Mouse (Mus musculus) G1E (cell line): ENCODE data around the gene Kat6b. TPM values are rescaled to one million over a fixed set of nuclear protein-coding genes. Genes with fewer than 3 reads are reported as not detected.
A peak's percentile ranks its signal among the peaks of the same experiment; 100 is the strongest.
"Not testable (repeated sequence)": the region's sequence is repeated elsewhere in the genome, so short reads cannot be mapped to it uniquely, and the experiment has no call there.

ENCODE experiments used
- ATAC-seq: 2 replicates; pipeline ENCODE4 v1.8.0; 2016; ENCODE audit warnings: mild to moderate bottlenecking; ENCODE audit not compliant: insufficient number of reproducible peaks, poor library complexity, low FRiP score, severe bottlenecking; ENCODE audit errors: extremely low read depth
- DNase-seq: peaks from one replicate; pipeline ENCODE4 v3.0.0; 2012; ENCODE audit warnings: low spot score
- H3K27me3 ChIP-seq: 2 replicates; pipeline ENCODE4 v1.6.1; 2012; ENCODE audit warnings: mild to moderate bottlenecking, low read length, inconsistent platforms; ENCODE audit not compliant: insufficient read depth
- H3K36me3 ChIP-seq: replicated peaks from 2 replicates; pipeline ENCODE3; 2012; ENCODE audit warnings: mild to moderate bottlenecking, inconsistent platforms
- H3K4me1 ChIP-seq: 2 replicates; pipeline ENCODE4 v1.6.1; 2012; ENCODE audit warnings: low read depth, low read length, inconsistent platforms, mixed read lengths; ENCODE audit not compliant: insufficient read depth
- H3K4me3 ChIP-seq: 2 replicates; pipeline ENCODE4 v1.5.1; 2012; ENCODE audit warnings: low read depth, mild to moderate bottlenecking, inconsistent platforms, low read length, moderate library complexity, mixed read lengths
- H3K9me3 ChIP-seq: replicated peaks from 2 replicates; pipeline ENCODE4 v1.6.1; 2012; ENCODE audit warnings: inconsistent platforms
- CTCF ChIP-seq: IDR thresholded peaks from 2 replicates; pipeline ENCODE4 v1.5.1; 2012; ENCODE audit warnings: low read depth, low read length, inconsistent platforms, mixed read lengths
- GATA1 ChIP-seq: IDR thresholded peaks from 2 replicates; pipeline ENCODE4 v1.6.1; 2012; ENCODE audit warnings: borderline replicate concordance, low read length, inconsistent platforms, mixed read lengths
- GATA2 ChIP-seq: IDR thresholded peaks from 2 replicates; pipeline ENCODE4 v1.6.1; 2012; ENCODE audit warnings: low read depth, low read length, inconsistent platforms, borderline replicate concordance
- POLR2AphosphoS5 ChIP-seq: IDR thresholded peaks from 2 replicates; pipeline ENCODE4 v1.6.1; 2012; ENCODE audit warnings: low read depth, low read length, inconsistent platforms; ENCODE audit not compliant: insufficient replicate concordance
- TAL1 ChIP-seq: conservative IDR thresholded peaks from 2 replicates; pipeline ENCODE4 v1.6.1; 2012; ENCODE audit warnings: low read depth, low read length, inconsistent platforms, mixed read lengths
- polyA plus RNA-seq: library from polyadenylated mRNA; stranded (reverse); fragments of >175 nt; gene quantifications from 2 replicates; pipeline ENCODE4 v1.2.3, GENCODE M21; 2012
- total RNA-seq, 2 experiments: library from RNA; stranded (forward) in 1 of 2; stranded (reverse) in 1 of 2; fragments of 200-1000 nt in 1 of 2; fragments of >200 nt in 1 of 2; fragmentation: Nextera tagmentation in 1 of 2; gene quantifications; 2 replicates each; pipeline ENCODE4 v1.2.3; 2014 to 2017

Kat6b gene
- total and polyA plus RNA-seq, 3 experiments = 4.1 to 56.7 (median 17.8) TPM

- Histone ChIP-seq H3K4me3 (no peak overlapping the region), H3K27me3 (no peaks in the 10 kb centered on the region), H3K4me1 (no peaks in the 10 kb centered on the region), H3K9me3 (no peaks in the 10 kb centered on the region), H3K36me3 (peaks cover 55% of the 10 kb centered on the region)
- no peak for ATAC-seq
- no peak for DNase-seq
- TF ChIP-seq GATA2 = no peak
- TF ChIP-seq TAL1 = no peak
- TF ChIP-seq CTCF = no peak
- TF ChIP-seq POLR2AphosphoS5 = no peak
- TF ChIP-seq GATA1 = no peak
These were observed 172.6 kb downstream of the Kat6b start for GRCm38 (mm10) chr14:21653813-21654212.

- ATAC-seq = no peak
- H3K4me3 ChIP-seq = no peak overlapping the region
These were observed 177.9 kb downstream of the Kat6b start for GRCm38 (mm10) chr14:21659155-21659554.

GRCm38 (mm10) chr14:21659652-21660051 is 178.4 kb downstream of the Kat6b start:
- H3K36me3 ChIP-seq = peaks cover 71% of the 10 kb centered on the region
- no peaks in the 10 kb centered on the region for H3K9me3 ChIP-seq
- TF ChIP-seq CTCF (peak; percentile 27; the same call in 1 of the 2 replicates), TAL1 (no peak), GATA1 (no peak), POLR2AphosphoS5 (no peak), GATA2 (no peak)
- DNase-seq = no peak
- H3K4me1 ChIP-seq = peaks cover 21% of the 10 kb centered on the region
- ATAC-seq = no peak
- H3K4me3 ChIP-seq = no peak overlapping the region
- H3K27me3 ChIP-seq = no peaks in the 10 kb centered on the region

More at GRCm38 (mm10) chr14:21659155-21659554, 177.9 kb downstream of the Kat6b start:
- no peaks in the 10 kb centered on the region for H3K27me3 ChIP-seq
- H3K9me3 ChIP-seq = no peaks in the 10 kb centered on the region
- H3K4me1 ChIP-seq = peaks cover 21% of the 10 kb centered on the region
- TF ChIP-seq CTCF = no peak
- no peak for TF ChIP-seq GATA1
- no peak for TF ChIP-seq POLR2AphosphoS5
- no peak for TF ChIP-seq TAL1
- TF ChIP-seq GATA2 = no peak
- peaks cover 71% of the 10 kb centered on the region for H3K36me3 ChIP-seq
- no peak for DNase-seq

- ATAC-seq (peak; percentile 49; the same call in 1 of the 2 replicates), DNase-seq (peak; percentile 29)
- Histone ChIP-seq H3K9me3 (no peaks in the 10 kb centered on the region), H3K4me3 (peak overlapping the region; percentile 40; the same call in 1 of the 2 replicates), H3K36me3 (peaks cover 77% of the 10 kb centered on the region), H3K27me3 (no peaks in the 10 kb centered on the region), H3K4me1 (peaks cover 21% of the 10 kb centered on the region)
- TF ChIP-seq TAL1 (0 out of 2 replicates have a peak, but pooled peaks have one; percentile 15), CTCF (no peak), POLR2AphosphoS5 (no peak), GATA2 (no peak), GATA1 (no peak)
These were observed 181.4 kb downstream of the Kat6b start for GRCm38 (mm10) chr14:21662465-21663142.

- TF ChIP-seq GATA2 = no peak
- H3K36me3 ChIP-seq = peaks cover 60% of the 10 kb centered on the region
These were observed 188.0 kb downstream of the Kat6b start for GRCm38 (mm10) chr14:21669218-21669617.

GRCm38 (mm10) chr14:21669633-21670421 is 188.6 kb downstream of the Kat6b start:
- DNase-seq (no peak), ATAC-seq (no peak)
- no peak overlapping the region for H3K4me3 ChIP-seq

More at GRCm38 (mm10) chr14:21669218-21669617, 188.0 kb downstream of the Kat6b start:
- DNase-seq (no peak), ATAC-seq (no peak)
- H3K4me3 ChIP-seq = no peak overlapping the region
- H3K9me3 ChIP-seq = no peaks in the 10 kb centered on the region
- H3K27me3 ChIP-seq = no peaks in the 10 kb centered on the region
- no peaks in the 10 kb centered on the region for H3K4me1 ChIP-seq

GRCm38 (mm10) chr14:21670422-21671006 is 189.3 kb downstream of the Kat6b start:
- peaks cover 47% of the 10 kb centered on the region for H3K36me3 ChIP-seq
- ATAC-seq, H3K9me3 ChIP-seq, H3K4me3 ChIP-seq, H3K27me3 ChIP-seq, H3K4me1 ChIP-seq, DNase-seq: not testable (repeated sequence)

More at GRCm38 (mm10) chr14:21669633-21670421, 188.6 kb downstream of the Kat6b start:
- TF ChIP-seq TAL1 (no peak), POLR2AphosphoS5 (no peak), CTCF (no peak), GATA1 (no peak), GATA2 (no peak)
- Histone ChIP-seq H3K36me3 (peaks cover 54% of the 10 kb centered on the region), H3K4me1 (no peaks in the 10 kb centered on the region), H3K27me3 (no peaks in the 10 kb centered on the region), H3K9me3 (no peaks in the 10 kb centered on the region)
